8 mouse cellular contexts compared by ENCODE assay signal in genomic region chr13:56134031-56134430, GRCm38 (mm10). TPM values are rescaled to one million over a fixed set of nuclear protein-coding genes. Genes with fewer than 3 reads are reported as not detected.
DNase-seq lines count a peak whose midpoint lies in the region; TF ChIP-seq lines count a peak whose summit lies in the region.

No protein-coding gene starts in this region.

- peaks cover 19% of the 10 kb centered on the region for H3K4me1 ChIP-seq in liver, adult 2 months (ENCODE audit: control insufficient read depth, insufficient read depth, low read length)
- peaks cover 15% of the 10 kb centered on the region for H3K4me1 ChIP-seq in bone marrow, adult 2 months (ENCODE audit: control insufficient read depth, insufficient read depth, low read length)

- H3K27ac ChIP-seq in liver, adult 2 months (replicated peaks; ENCODE audit: insufficient read depth, low read depth, low read length): no peak overlapping the region
- H3K27ac ChIP-seq in bone marrow, adult 2 months (ENCODE audit: control insufficient read depth, insufficient read depth, low read depth, low read length, poor library complexity): peak overlapping the region; percentile 39; the same call in 1 of the 2 replicates

- 19% methylated on average over 5 of the region's 5 CpGs for WGBS in liver, adult 2 months
- 2% methylated on average over 5 of the region's 5 CpGs for WGBS in bone marrow, adult 2 months

- H3K4me2 ChIP-seq in myocyte (ENCODE audit: low read depth): peak overlapping the region; percentile 72

- peak; percentile 23 for DNase-seq in liver, adult 2 months (ENCODE audit: extremely low read depth, low read depth, low spot score)
- no peak for DNase-seq in liver
- peak; percentile 67 for DNase-seq in induced T-regulatory cell, adult 2 months (ENCODE audit: low read depth)
- no peak for DNase-seq in frontal cortex, postnatal 14 days (ENCODE audit: low spot score in 2 of 2)
- no peak for DNase-seq in cerebellum, postnatal 36 days
- no peak for DNase-seq in gastrocnemius, postnatal 36 days

- H3ac ChIP-seq in myocyte (ENCODE audit: control insufficient read depth, insufficient read length): peak overlapping the region; percentile 84

- H3K27me3 ChIP-seq in liver, adult 2 months (ENCODE audit: control insufficient read depth, insufficient read depth, low read length): no peaks in the 10 kb centered on the region
- H3K27me3 ChIP-seq in myocyte (ENCODE audit: control insufficient read depth, insufficient read depth, insufficient read length): no peaks in the 10 kb centered on the region

- H3K79me2 ChIP-seq in liver, adult 2 months (ENCODE audit: control insufficient read depth, insufficient read depth, low read length): peaks cover 52% of the 10 kb centered on the region
- peaks cover 65% of the 10 kb centered on the region for H3K79me2 ChIP-seq in myocyte (ENCODE audit: control insufficient read depth, insufficient read depth)

- no peak for TF ChIP-seq CTCF in liver, adult 2 months (IDR thresholded peaks at IDR 0.05; ENCODE audit: low read depth, low read length)
- TF ChIP-seq CTCF in bone marrow, adult 2 months (IDR thresholded peaks at IDR 0.05; ENCODE audit: control insufficient read depth, insufficient read depth, low read length): no peak

- peak overlapping the region; percentile 86; the same call in 1 of the 2 replicates for H3K4me3 ChIP-seq in liver, adult 2 months (ENCODE audit: insufficient read depth, low read depth, low read length)
- peak overlapping the region; percentile 79 for H3K4me3 ChIP-seq in bone marrow, adult 2 months (replicated peaks; ENCODE audit: control insufficient read depth, low read depth, low read length)
- peak overlapping the region; percentile 38 for H3K4me3 ChIP-seq in myocyte

- no peak overlapping the region for H3K9ac ChIP-seq in liver, adult 2 months (ENCODE audit: low read depth, low read length)

- intact Hi-C loops in gastrocnemius, postnatal 36 days (cut with DNase I): no loop called here

- no peak for TF ChIP-seq POLR2A in liver, adult 2 months (IDR thresholded peaks at IDR 0.05; ENCODE audit: extremely low read depth, insufficient read depth, low read length)
- TF ChIP-seq POLR2A in bone marrow, adult 2 months (IDR thresholded peaks at IDR 0.05; ENCODE audit: borderline replicate concordance, control insufficient read depth, low read depth, low read length): no peak
- no peak for TF ChIP-seq POLR2A in myocyte (IDR thresholded peaks at IDR 0.05; ENCODE audit: insufficient read length, low read depth)

- H3K36me3 ChIP-seq in liver, adult 2 months (ENCODE audit: control insufficient read depth, insufficient read depth, low read length): no peaks in the 10 kb centered on the region
- H3K36me3 ChIP-seq in myocyte (ENCODE audit: control insufficient read depth, insufficient read depth): peaks cover 6% of the 10 kb centered on the region

TF ChIP-seq in myocyte, 11 proteins besides CTCF, POLR2A, EP300 and RAD21:
- TF ChIP-seq MAX (IDR thresholded peaks at IDR 0.05; ENCODE audit: low read depth) (no peak), TCF12 (IDR thresholded peaks at IDR 0.05; ENCODE audit: insufficient read depth, poor library complexity, severe bottlenecking) (no peak), MYOD1 (IDR thresholded peaks at IDR 0.05; ENCODE audit: control insufficient read depth in 1 of 3, insufficient read length in 2 of 3, low read depth in 2 of 3) (no peak), E2F4 (IDR thresholded peaks at IDR 0.05; ENCODE audit: insufficient read depth) (no peak), USF1 (IDR thresholded peaks at IDR 0.05; ENCODE audit: low read depth) (no peak), TCF3 (IDR thresholded peaks at IDR 0.05; ENCODE audit: insufficient read length, low read depth) (no peak), REST (IDR thresholded peaks at IDR 0.05; ENCODE audit: insufficient read depth, insufficient read length) (no peak), SRF (IDR thresholded peaks at IDR 0.05; ENCODE audit: control insufficient read depth, insufficient read length, low read depth) (no peak), CEBPB (IDR thresholded peaks at IDR 0.05; ENCODE audit: insufficient read depth, poor library complexity, severe bottlenecking) (no peak), POLR2AphosphoS2 (IDR thresholded peaks at IDR 0.05; ENCODE audit: insufficient read length, low read depth) (no peak), MYOG (IDR thresholded peaks at IDR 0.05; ENCODE audit: control insufficient read depth in 1 of 3, insufficient read depth in 1 of 3, insufficient read length in 2 of 3, low read depth in 2 of 3) (no peak)
TF ChIP-seq in myocyte: peak in this region for 0.

RNA-seq across cellular contexts. Expression of gene H2afy, which starts 2.1 kb away (rescaled TPM):
- 52.7 and 56.2 TPM in 2 replicates for total RNA-seq in liver, adult 2 months (2014; rRNA removed)
- 65.9 and 73.6 TPM in 2 replicates for polyA plus RNA-seq in liver, adult 2 months (2012; rRNA removed)
- polyA plus RNA-seq in bone marrow, adult 2 months (2011; ENCODE audit: insufficient read depth, insufficient read length, low replicate concordance, missing spikeins): 99.1 and 137 TPM in 2 replicates
- 62.8 TPM for polyA plus RNA-seq in myocyte (2012; fragmentation: generic; extraction: Trizol)
- 10 to 100 TPM; 57.5 to 69.3 TPM for total RNA-seq in gastrocnemius, postnatal 36 days (2021)

RNA-seq across cellular contexts. Expression of gene Tifab, which starts 44.7 kb away (rescaled TPM):
- total RNA-seq in liver, adult 2 months (2014; rRNA removed): 1.1 and 1.2 TPM in 2 replicates
- polyA plus RNA-seq in liver, adult 2 months (2012; rRNA removed): 1.0 and 1.9 TPM in 2 replicates
- polyA plus RNA-seq in bone marrow, adult 2 months (2011; ENCODE audit: insufficient read depth, insufficient read length, low replicate concordance, missing spikeins): 22.4 and 70.7 TPM in 2 replicates
- polyA plus RNA-seq in myocyte (2012; fragmentation: generic; extraction: Trizol): not detected
- under 1 TPM; 0.18 to 0.35 TPM for total RNA-seq in gastrocnemius, postnatal 36 days (2021)

Comparison
In these comparisons a context has a peak if more than half of its experiments do, and no peak if none do; other contexts are left out.
1. DNase-seq: peak in liver, adult 2 months (single experiment) and induced T-regulatory cell, adult 2 months (single experiment); none in liver (single experiment), frontal cortex, postnatal 14 days (0 of 2), cerebellum, postnatal 36 days (0 of 2) and gastrocnemius, postnatal 36 days (0 of 2).
2. Peak in every context shown above with its lines, with median percentiles within 50 percentile points of each other: H3K4me3 ChIP-seq.